Mouse (Mus musculus): ENCODE data around the gene Olfr190. TPM values are rescaled to one million over a fixed set of nuclear protein-coding genes. Genes with fewer than 3 reads are reported as not detected.
"Not testable (repeated sequence)": the region's sequence is repeated elsewhere in the genome, so short reads cannot be mapped to it uniquely, and the experiment has no call there.

Gene Olfr190
- polyA plus RNA-seq (2012; ENCODE audit: insufficient read depth, insufficient read length, low replicate concordance, missing spikeins) = not detected in 2 replicates

- 87% methylated on average over 5 of the region's 5 CpGs for whole genome bisulfite sequencing
These were observed at the start of gene Olfr190 for GRCm38 (mm10) chr16:59077905-59078304. Gene Olfr190, minus strand, starts transcription at chr16:59078005.

GRCm38 (mm10) chr16:59120969-59121368 is 43.2 kb upstream of the Olfr190 start, which contains the start of gene Olfr194:
Gene Olfr194, minus strand, starts transcription at chr16:59121069.
- Histone ChIP-seq H3K27ac (ENCODE audit: insufficient read depth, low read depth, low read length) (no peak within 1 kb of the TSS), H3K4me1 (ENCODE audit: control insufficient read depth, insufficient read depth, low read length) (no peaks in the 10 kb centered on the region), H3K4me3 (ENCODE audit: insufficient read depth, low read depth, low read length) (no peak within 1 kb of the TSS)
- TF ChIP-seq CTCF (IDR thresholded peaks at IDR 0.05; ENCODE audit: insufficient read depth, low read depth, low read length) (no peak), POLR2A (IDR thresholded peaks at IDR 0.05; ENCODE audit: insufficient read depth, low read depth, low read length) (no peak)

More at GRCm38 (mm10) chr16:59077905-59078304, at the start of gene Olfr190:
- Histone ChIP-seq H3K4me3 (ENCODE audit: insufficient read depth, low read depth, low read length) (no peak within 1 kb of the TSS), H3K27ac (ENCODE audit: insufficient read depth, low read depth, low read length) (no peak within 1 kb of the TSS), H3K4me1 (ENCODE audit: control insufficient read depth, insufficient read depth, low read length) (no peaks in the 10 kb centered on the region)
- TF ChIP-seq CTCF (IDR thresholded peaks at IDR 0.05; ENCODE audit: insufficient read depth, low read depth, low read length) (no peak), POLR2A (IDR thresholded peaks at IDR 0.05; ENCODE audit: insufficient read depth, low read depth, low read length) (no peak)

- TF ChIP-seq CTCF (IDR thresholded peaks at IDR 0.05; ENCODE audit: insufficient read depth, low read depth, low read length) (no peak), POLR2A (IDR thresholded peaks at IDR 0.05; ENCODE audit: insufficient read depth, low read depth, low read length) (no peak)
These were observed 34.0 kb upstream of the Olfr190 start, which contains the start of gene Olfr193 for GRCm38 (mm10) chr16:59111781-59112180. Gene Olfr193, minus strand, starts transcription at chr16:59111881.

GRCm38 (mm10) chr16:59108522-59108921 is 30.7 kb upstream of the Olfr190 start:
- H3K27ac ChIP-seq (ENCODE audit: insufficient read depth, low read depth, low read length); H3K4me1 ChIP-seq (ENCODE audit: control insufficient read depth, insufficient read depth, low read length); H3K4me3 ChIP-seq (ENCODE audit: insufficient read depth, low read depth, low read length): not testable (repeated sequence)
- 57% methylated on average over 5 of the region's 5 CpGs for WGBS

More at GRCm38 (mm10) chr16:59111781-59112180, 34.0 kb upstream of the Olfr190 start, which contains the start of gene Olfr193:
- 67% methylated on average over 1 of the region's 1 CpGs for WGBS
- no peak within 1 kb of the TSS for H3K27ac ChIP-seq (ENCODE audit: insufficient read depth, low read depth, low read length)
- no peak within 1 kb of the TSS for H3K4me3 ChIP-seq (ENCODE audit: insufficient read depth, low read depth, low read length)
- H3K4me1 ChIP-seq (ENCODE audit: control insufficient read depth, insufficient read depth, low read length) = no peaks in the 10 kb centered on the region

- H3K4me1 ChIP-seq (ENCODE audit: control insufficient read depth, insufficient read depth, low read length) = no peaks in the 10 kb centered on the region
- TF ChIP-seq POLR2A (IDR thresholded peaks at IDR 0.05; ENCODE audit: insufficient read depth, low read depth, low read length) (no peak), CTCF (IDR thresholded peaks at IDR 0.05; ENCODE audit: insufficient read depth, low read depth, low read length) (no peak)
- 93% methylated on average over 2 of the region's 2 CpGs for WGBS
- no peak overlapping the region for H3K27ac ChIP-seq (ENCODE audit: insufficient read depth, low read depth, low read length)
- H3K4me3 ChIP-seq (ENCODE audit: insufficient read depth, low read depth, low read length) = no peak overlapping the region
These were observed 27.5 kb upstream of the Olfr190 start for GRCm38 (mm10) chr16:59105312-59105711.

- H3K4me3 ChIP-seq (ENCODE audit: insufficient read depth, low read depth, low read length); H3K27ac ChIP-seq (ENCODE audit: insufficient read depth, low read depth, low read length); H3K4me1 ChIP-seq (ENCODE audit: control insufficient read depth, insufficient read depth, low read length): not testable (repeated sequence)
- WGBS = 56% methylated on average over 1 of the region's 1 CpGs
These were observed 11.9 kb upstream of the Olfr190 start, which contains the start of gene Olfr191 for GRCm38 (mm10) chr16:59089722-59090121. Gene Olfr191, minus strand, starts transcription at chr16:59089822.

- WGBS = 93% methylated on average over 2 of the region's 2 CpGs
- H3K27ac ChIP-seq (ENCODE audit: insufficient read depth, low read depth, low read length); H3K4me1 ChIP-seq (ENCODE audit: control insufficient read depth, insufficient read depth, low read length); H3K4me3 ChIP-seq (ENCODE audit: insufficient read depth, low read depth, low read length): not testable (repeated sequence)
These were observed 3.3 kb upstream of the Olfr190 start for GRCm38 (mm10) chr16:59081113-59081512.

- H3K27ac ChIP-seq (ENCODE audit: insufficient read depth, low read depth, low read length) = no peak overlapping the region
- 94% methylated on average over 1 of the region's 1 CpGs for WGBS
- no peak overlapping the region for H3K4me3 ChIP-seq (ENCODE audit: insufficient read depth, low read depth, low read length)
- TF ChIP-seq CTCF (IDR thresholded peaks at IDR 0.05; ENCODE audit: insufficient read depth, low read depth, low read length) = no peak
- TF ChIP-seq POLR2A (IDR thresholded peaks at IDR 0.05; ENCODE audit: insufficient read depth, low read depth, low read length) = no peak
- H3K4me1 ChIP-seq (ENCODE audit: control insufficient read depth, insufficient read depth, low read length) = no peaks in the 10 kb centered on the region
These were observed 4.3 kb downstream of the Olfr190 start for GRCm38 (mm10) chr16:59073520-59073919.

GRCm38 (mm10) chr16:59071755-59072154 is 6.0 kb downstream of the Olfr190 start:
- TF ChIP-seq POLR2A (IDR thresholded peaks at IDR 0.05; ENCODE audit: insufficient read depth, low read depth, low read length) = no peak
- no peak for TF ChIP-seq CTCF (IDR thresholded peaks at IDR 0.05; ENCODE audit: insufficient read depth, low read depth, low read length)
- no peak overlapping the region for H3K27ac ChIP-seq (ENCODE audit: insufficient read depth, low read depth, low read length)
- H3K4me3 ChIP-seq (ENCODE audit: insufficient read depth, low read depth, low read length) = no peak overlapping the region
- H3K4me1 ChIP-seq (ENCODE audit: control insufficient read depth, insufficient read depth, low read length) = no peaks in the 10 kb centered on the region

GRCm38 (mm10) chr16:59062411-59062810 is 15.4 kb downstream of the Olfr190 start:
- H3K27ac ChIP-seq (ENCODE audit: insufficient read depth, low read depth, low read length); H3K4me1 ChIP-seq (ENCODE audit: control insufficient read depth, insufficient read depth, low read length); H3K4me3 ChIP-seq (ENCODE audit: insufficient read depth, low read depth, low read length): not testable (repeated sequence)
- WGBS = 69% methylated on average over 3 of the region's 3 CpGs

- not testable (repeated sequence) for H3K27ac ChIP-seq (ENCODE audit: insufficient read depth, low read depth, low read length); H3K4me3 ChIP-seq (ENCODE audit: insufficient read depth, low read depth, low read length); H3K4me1 ChIP-seq (ENCODE audit: control insufficient read depth, insufficient read depth, low read length)
- WGBS = 98% methylated on average over 2 of the region's 2 CpGs
These were observed 28.5 kb downstream of the Olfr190 start for GRCm38 (mm10) chr16:59049286-59049685.
